Mouse (Mus musculus): Measurements from ENCODE around the gene Gm42669. TPM values are rescaled to one million over a fixed set of nuclear protein-coding genes. Genes with fewer than 3 reads are reported as not detected.

The Gm42669 gene
- polyA plus RNA-seq, 1 experiment = 0.13 TPM

DNA sequence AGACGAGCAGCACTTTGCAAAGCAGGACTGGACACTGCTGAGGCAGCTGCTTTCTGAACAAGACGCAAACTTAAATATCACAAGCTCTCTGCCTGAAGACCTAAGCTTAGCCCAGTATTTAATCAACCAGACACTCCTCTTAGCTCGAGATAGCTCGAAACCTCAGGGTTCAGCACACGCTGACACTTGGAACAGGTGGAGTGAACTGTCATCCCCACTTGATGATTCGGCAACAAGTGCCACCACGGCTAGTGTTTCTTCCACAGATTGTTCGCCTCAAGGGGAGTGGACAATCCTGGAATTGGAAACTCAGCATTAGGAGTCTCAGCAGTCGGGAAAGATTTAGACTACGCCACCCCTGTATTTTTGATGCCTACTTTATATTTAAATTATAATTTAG, 3.1 kb downstream of the Gm42669 start:
- TF ChIP-seq GATA1 (IDR thresholded peaks at IDR 0.05; ENCODE audit: low read length) = no peak

GRCm38 (mm10) chr5:107511326-107511725, 3.9 kb downstream of the Gm42669 start:
- TF ChIP-seq GATA1 (IDR thresholded peaks at IDR 0.05; ENCODE audit: low read length) = no peak

DNA sequence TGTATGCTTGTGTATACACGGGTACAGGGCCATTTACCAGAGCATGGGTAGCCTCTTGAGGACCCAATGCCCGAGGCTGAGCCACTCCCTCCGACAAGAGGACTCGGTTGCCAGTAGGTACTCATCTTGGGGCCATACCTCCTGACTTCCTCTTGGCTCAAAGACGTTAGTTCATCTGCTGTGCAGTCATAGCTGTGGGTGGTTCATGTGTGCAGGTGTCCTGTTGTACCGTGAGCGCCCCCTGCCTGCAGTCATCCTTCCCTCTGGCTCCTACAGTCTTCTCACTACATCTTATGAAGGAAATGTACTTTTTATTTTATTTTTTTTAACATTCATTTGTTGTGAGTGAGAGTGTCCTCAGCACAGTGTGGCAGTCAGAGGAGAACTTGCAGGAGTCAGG, 6.2 kb downstream of the Gm42669 start:
- TF ChIP-seq GATA1 (IDR thresholded peaks at IDR 0.05; ENCODE audit: low read length) = no peak

- TF ChIP-seq GATA1 (IDR thresholded peaks at IDR 0.05; ENCODE audit: low read length) = no peak
Observed at GRCm38 (mm10) chr5:107515453-107515852, 8.0 kb downstream of the Gm42669 start.

- no peak for TF ChIP-seq GATA1 (IDR thresholded peaks at IDR 0.05; ENCODE audit: low read length)
Observed at GRCm38 (mm10) chr5:107516087-107516486, 8.7 kb downstream of the Gm42669 start.

DNA sequence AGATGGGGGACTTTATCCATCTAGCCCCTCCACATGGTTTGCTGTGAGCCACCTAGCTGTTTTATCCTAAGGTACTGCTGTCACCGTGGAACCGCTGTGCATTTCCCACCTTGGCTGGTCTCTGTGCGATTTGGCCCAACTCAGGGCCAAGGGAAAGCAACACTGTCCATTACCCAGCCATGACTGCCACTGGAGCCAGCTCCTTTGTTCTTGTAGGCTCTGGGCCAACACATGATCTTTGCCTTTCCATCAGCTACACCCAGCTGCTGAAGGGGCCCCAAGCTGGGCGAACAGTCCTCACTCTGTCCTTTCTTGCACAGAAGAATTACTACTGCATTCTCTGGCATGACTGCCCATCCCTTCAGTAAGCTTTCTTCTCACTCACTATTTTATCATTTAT, 11.2 kb downstream of the Gm42669 start:
- no peak for TF ChIP-seq GATA1 (IDR thresholded peaks at IDR 0.05; ENCODE audit: low read length)

DNA sequence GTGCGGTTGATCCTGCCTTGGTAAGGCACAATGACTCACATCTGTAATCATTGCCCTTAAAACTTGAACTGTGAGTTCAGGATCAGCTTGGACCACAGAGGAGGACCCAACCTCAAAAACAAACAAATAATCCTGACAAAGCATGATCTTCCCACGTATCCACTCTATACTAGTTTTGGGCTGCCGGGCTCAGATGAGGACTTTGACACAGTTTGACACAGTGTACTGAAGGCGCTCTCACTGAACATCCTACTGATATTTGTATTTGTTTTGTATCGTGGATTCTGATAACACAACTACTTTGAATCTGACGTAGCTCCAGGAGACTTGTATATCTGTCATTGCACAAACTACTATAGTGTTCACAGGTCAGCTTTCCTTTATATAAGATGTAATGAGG, 14.0 kb downstream of the Gm42669 start:
- no peak for TF ChIP-seq GATA1 (IDR thresholded peaks at IDR 0.05; ENCODE audit: low read length)

DNA sequence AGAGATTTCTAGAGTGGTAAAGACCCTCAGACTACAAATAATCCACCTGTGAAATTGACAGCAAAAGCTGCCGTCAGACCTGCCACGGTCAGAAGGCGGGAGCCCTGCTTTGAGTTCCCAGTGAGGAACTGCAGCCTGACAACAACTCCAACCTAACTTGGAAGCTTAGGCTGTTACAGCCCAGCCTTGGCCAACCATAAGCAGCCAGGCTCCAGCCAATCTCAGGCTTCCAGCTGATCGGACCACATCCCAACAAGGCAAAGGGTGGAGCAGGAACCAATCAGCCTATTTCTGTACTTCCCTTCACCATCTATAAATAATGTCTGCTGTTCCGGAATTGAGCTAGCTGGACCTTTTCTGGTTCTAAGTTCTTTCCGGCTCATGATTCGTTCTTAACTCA, 14.5 kb downstream of the Gm42669 start:
- no peak for TF ChIP-seq GATA1 (IDR thresholded peaks at IDR 0.05; ENCODE audit: low read length)

DNA sequence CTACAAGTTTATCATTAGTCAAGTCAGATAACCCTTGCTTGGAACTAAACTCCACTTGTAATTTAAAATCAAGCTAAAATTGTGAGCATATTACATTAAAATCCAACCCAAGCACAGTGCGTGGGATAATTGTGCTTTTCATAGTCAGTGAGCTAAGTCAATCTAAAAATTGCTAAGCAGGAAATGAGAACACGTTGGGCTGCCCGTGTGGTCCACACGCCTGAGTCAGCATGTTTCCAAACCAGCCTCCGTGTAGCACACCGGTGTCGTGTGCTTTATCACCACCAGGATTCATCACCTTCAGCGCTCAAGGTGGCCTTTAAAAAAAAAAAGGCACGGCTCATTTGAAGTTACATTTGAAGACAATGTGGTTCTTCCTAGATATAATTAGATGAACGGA, 16.9 kb downstream of the Gm42669 start:
- TF ChIP-seq GATA1 (IDR thresholded peaks at IDR 0.05; ENCODE audit: low read length) = no peak

GRCm38 (mm10) chr5:107528856-107529255, 21.4 kb downstream of the Gm42669 start:
- TF ChIP-seq GATA1 (IDR thresholded peaks at IDR 0.05; ENCODE audit: low read length) = no peak

GRCm38 (mm10) chr5:107533590-107533989, 26.2 kb downstream of the Gm42669 start:
- TF ChIP-seq GATA1 (IDR thresholded peaks at IDR 0.05; ENCODE audit: low read length) = no peak

DNA sequence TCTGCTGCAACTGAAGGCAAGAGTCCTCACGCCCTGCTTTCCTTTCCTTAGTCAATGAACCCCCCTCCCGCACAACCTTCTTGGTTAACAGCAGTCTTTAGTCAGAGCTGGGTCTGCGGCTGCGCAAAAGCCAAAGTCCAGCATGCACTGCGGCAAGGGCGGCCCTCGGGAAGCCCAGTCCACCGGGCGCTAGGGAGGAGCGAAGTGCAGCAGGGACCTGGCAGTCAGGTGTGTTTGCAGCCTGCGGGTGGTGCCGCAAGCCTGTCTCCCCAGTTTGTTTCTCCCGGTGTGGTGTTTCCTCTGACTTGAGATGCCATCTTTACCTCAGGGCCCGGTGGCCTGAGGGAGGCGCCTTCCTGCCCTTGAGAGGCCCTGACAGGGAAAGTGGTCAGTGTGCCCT, 27.2 kb downstream of the Gm42669 start, which contains the start of gene 1700028K03Rik:
TSS of gene 1700028K03Rik (plus strand) at position 129 of the 400 bp plus-strand sequence.
- TF ChIP-seq GATA1 (IDR thresholded peaks at IDR 0.05; ENCODE audit: low read length) = no peak

DNA sequence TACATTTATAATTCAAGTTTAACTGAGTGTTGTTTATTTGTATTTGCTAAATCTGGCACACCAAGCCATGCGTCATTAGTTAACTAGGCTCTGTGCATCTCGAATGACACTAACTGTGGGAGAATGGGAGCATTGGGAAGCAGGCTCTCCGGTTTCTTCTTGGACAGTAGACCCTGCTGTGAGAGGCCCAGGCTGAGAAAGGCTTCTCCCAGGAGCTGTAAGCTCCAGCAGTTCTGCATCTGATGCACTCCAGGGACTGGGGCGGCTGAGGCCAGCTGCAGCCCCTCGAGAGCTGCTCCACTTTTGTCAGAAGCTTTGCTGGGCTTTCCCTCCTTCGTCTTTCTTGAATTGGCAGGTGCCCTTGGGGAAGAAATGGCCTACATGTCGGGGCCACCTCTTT, 34.3 kb downstream of the Gm42669 start:
- no peak for TF ChIP-seq GATA1 (IDR thresholded peaks at IDR 0.05; ENCODE audit: low read length)

DNA sequence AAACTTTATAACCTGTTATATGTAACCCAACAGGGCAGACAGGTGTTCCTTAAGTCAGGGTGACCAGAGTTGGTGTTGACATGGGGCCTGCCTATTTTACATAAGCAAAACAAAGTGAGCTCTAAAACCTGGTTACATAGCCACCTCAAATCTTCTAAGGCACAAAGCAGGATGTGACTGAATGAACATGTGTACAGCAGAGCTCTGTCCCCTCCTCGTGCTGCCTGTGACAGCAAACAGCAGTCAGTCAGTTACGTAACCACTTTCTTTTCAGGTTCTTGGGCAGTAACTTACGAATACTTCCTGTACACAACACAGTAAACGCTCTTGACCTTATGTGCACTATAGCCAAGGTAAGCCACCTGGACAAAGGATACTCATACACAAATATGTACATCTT, 38.5 kb downstream of the Gm42669 start:
- no peak for TF ChIP-seq GATA1 (IDR thresholded peaks at IDR 0.05; ENCODE audit: low read length)

DNA sequence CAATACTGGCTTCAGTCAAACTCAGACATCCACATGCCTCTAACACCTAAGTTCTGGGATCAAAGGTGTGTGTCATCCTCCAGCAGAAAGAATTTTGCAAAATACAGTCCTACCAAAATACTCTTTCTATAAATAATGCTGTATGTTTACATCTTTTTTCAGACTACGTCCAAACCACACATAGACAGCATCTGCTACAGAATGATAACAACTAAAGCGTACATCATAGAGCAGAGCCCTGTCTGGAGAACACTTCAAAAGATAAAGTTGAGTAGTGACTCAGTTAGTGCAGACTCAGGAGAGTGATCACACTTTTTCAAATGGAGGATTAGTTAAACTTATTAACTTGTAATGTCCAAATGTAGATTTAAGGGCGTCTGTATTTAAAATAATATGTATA, 40.5 kb downstream of the Gm42669 start:
- no peak for TF ChIP-seq GATA1 (IDR thresholded peaks at IDR 0.05; ENCODE audit: low read length)

GRCm38 (mm10) chr5:107548444-107548843, 41.0 kb downstream of the Gm42669 start:
- no peak for TF ChIP-seq GATA1 (IDR thresholded peaks at IDR 0.05; ENCODE audit: low read length)

- TF ChIP-seq GATA1 (IDR thresholded peaks at IDR 0.05; ENCODE audit: low read length) = no peak
Observed at GRCm38 (mm10) chr5:107554336-107554735, 46.9 kb downstream of the Gm42669 start.

- no peak for TF ChIP-seq GATA1 (IDR thresholded peaks at IDR 0.05; ENCODE audit: low read length)
Observed at GRCm38 (mm10) chr5:107556969-107557368, 49.5 kb downstream of the Gm42669 start.
